Mouse (Mus musculus) erythroblast, adult 5-6 weeks (primary cell): ENCODE measurements around the gene Ccno. TPM values are rescaled to one million over a fixed set of nuclear protein-coding genes. Genes with fewer than 3 reads are reported as not detected.

Experiments used
- ATAC-seq: replicated peaks from 2 replicates; pipeline ENCODE4 v1.8.0; 2016; ENCODE audit warnings: moderate number of reproducible peaks, mild to moderate bottlenecking, moderate TSS enrichment, inconsistent platforms; ENCODE audit not compliant: poor library complexity, low FRiP score, severe bottlenecking
- total RNA-seq, 2 experiments: library from RNA; stranded (forward) in 1 of 2; stranded (reverse) in 1 of 2; fragments of 150-400 nt in 1 of 2; fragments of 200-764, 138-1000 nt in 1 of 2; gene quantifications; 2 replicates each; pipeline versions ENCODE4 v1.2.3 to v1.2.4; 2015 to 2017; ENCODE audit warnings: low replicate concordance in 2 of 2

Ccno gene
- total RNA-seq (2015; ENCODE audit: low replicate concordance), result 5.2 and 10.0 TPM in 2 replicates
- 2.0 TPM in 2 replicates for total RNA-seq (2017; ENCODE audit: low replicate concordance)

DNA sequence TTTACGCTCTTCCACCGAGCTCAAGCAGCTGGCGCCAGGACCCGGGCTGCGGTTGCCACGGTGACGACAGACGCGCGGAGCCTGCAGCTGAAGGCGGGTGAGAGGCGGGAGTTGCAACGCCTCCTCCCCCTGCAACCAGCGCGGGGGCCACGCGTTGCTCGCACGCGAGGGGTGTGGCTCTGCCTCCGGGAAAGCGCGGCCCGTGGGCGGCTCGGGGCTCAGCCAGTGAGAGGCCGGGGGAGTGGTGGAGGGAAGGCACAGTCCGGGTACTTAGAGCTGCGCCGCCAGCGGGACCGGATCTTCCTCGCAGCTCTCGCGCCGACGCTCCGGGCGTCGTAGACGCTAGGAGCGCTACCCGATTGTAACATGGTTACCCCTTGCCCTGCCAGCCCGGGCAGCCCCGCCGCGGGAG is at the start of gene Ccno:
TSS of gene Ccno (plus strand) at position 271 of the 412 bp plus-strand sequence.
- 0 out of 2 replicates have a peak, but pooled peaks have one; percentile 26 for ATAC-seq

GRCm38 (mm10) chr13:112938130-112938529 is 49.5 kb upstream of the Ccno start:
- no peak for ATAC-seq

DNA sequence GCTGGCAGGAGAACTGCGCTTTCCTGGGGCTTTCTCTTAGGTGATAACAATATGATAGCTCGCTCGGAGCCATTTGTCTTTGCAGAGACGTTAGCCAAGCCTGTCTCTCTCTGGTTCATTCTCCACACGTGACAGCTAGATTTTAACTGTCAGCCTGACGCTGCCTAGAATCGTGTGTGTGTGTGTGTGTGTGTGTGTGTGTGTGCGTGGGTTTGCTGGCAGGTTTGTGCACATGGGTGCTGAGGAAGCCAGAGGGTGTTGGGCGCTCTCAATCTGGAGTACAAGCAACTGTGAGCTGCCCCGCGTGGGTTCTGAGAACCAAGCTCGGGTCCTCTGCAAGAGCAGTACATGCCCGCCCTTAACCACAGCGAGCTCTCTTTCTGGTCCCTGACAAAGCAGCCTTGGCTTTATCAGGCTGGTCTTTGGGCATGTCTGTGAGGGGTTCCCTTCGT is 45.7 kb upstream of the Ccno start:
- ATAC-seq, result no peak

DNA sequence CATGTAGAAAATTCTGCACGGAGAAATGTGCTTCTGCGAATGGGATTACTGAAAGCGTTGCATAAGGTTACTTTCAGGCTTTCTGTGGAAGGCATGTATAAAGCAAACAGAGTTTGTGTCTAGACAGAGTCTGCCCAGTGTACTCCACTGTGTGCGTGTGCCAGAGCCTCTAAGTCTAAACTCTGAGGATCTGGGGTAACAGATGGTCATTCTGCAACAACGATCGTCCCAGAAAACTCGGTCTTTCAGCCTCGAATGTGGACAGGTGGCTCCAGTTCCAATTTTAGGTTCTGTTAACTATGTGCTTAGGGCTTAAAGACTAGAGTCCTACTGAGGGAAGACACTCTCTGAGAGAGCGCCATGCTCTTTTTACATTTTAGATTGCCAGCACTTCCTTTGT is 42.3 kb upstream of the Ccno start:
- ATAC-seq, result no peak

DNA sequence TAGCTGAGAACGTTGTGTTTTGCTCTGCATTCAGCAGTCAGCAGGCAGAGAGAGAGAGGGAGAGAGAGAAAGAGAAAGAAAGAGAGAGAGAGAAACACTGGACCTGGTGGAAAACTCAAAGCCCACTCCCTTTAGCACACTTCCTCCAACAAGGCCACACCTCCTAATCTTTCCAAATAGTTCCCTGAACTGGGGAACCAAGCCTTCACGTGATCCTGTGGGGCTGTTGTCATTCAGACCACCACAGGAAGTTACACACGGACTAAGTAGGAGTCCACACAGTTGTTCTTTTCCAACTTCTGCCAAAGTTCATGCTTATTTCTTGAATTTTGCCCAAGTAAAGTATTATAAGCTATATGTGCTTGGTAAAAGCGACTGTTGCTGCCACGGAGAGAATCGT is 41.7 kb upstream of the Ccno start:
- no peak for ATAC-seq

DNA sequence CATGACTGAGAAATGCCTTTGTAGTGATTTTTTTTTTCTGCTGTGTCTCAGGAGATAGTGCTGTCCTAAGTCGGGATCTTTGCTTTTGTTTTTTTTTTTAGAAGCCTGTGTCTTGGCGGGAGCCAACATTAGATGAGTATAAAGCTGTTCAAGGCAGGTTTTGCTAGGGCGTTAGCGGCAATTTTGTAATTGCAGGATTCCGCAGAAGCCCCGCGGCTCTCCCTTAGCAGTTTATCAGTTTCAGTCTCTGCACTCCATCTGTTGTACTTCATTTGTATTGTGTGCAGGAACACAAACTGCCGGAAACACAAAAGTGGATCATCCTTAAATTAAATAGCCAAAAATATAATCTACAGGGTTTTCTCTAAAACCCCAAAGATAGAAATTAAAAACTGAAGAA is 33.5 kb upstream of the Ccno start:
- no peak for ATAC-seq

DNA sequence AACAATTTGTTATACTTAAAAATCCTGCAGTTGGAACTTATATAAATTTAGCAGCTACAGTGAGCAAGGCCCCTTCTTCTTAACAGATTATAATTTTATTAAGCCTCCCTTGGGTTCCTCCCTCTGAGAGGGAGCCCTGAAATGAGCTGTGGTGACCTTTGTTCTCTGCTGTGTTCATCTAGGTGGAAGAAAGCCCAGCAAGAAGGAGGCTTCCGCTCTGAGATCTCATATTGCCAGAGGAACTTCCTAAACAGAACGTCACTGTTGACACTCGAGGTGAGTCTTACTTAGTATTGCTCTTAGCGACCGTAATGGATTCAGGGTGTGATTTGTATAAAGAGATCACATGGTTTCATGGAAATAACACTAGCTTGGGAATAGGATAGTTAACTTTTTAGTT is 24.5 kb upstream of the Ccno start:
- no peak for ATAC-seq

DNA sequence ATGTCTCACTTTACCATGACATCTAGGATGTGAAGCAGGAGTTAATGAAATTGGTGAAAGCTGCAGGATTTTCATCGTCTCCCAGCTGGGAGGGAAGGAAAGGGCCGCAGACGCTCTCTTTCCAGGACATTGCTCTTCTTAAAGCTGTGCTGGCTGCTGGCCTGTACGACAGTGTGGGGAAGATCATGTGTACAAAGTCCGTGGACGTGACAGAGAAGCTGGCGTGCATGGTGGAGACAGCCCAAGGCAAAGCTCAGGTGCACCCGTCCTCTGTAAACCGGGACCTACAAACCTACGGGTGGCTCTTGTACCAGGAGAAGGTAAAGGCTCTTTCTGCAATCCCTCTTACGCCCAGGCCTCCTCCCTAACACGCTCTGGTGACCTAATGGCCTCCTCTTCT is 23.2 kb upstream of the Ccno start:
- ATAC-seq, result no peak

GRCm38 (mm10) chr13:112967267-112967666 is 20.3 kb upstream of the Ccno start:
- ATAC-seq, result no peak

DNA sequence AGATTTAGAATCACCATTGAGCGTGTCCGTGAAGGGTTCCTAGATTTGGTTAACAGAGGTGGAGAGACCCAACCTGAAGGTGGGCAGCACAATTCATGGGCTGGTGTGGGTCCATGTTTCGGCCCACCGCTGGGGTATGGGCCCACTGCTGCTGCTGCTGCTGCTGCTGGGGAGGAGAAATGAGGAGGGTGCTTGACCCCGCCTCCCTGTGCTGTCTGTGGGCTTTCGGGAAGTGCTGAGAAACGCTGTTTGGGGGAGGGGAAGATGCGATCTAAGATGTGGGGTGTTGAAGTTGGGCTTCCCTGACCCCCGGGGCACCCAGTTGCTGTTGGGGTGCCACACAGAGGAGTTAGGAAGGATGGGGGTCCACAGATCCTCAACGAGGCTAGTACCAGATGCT is 10.9 kb upstream of the Ccno start:
- ATAC-seq, result no peak

- ATAC-seq, result no peak
Measured at GRCm38 (mm10) chr13:112985605-112986450, 1.8 kb upstream of the Ccno start.

GRCm38 (mm10) chr13:112986451-112986950 is 1.1 kb upstream of the Ccno start:
- no peak for ATAC-seq

DNA sequence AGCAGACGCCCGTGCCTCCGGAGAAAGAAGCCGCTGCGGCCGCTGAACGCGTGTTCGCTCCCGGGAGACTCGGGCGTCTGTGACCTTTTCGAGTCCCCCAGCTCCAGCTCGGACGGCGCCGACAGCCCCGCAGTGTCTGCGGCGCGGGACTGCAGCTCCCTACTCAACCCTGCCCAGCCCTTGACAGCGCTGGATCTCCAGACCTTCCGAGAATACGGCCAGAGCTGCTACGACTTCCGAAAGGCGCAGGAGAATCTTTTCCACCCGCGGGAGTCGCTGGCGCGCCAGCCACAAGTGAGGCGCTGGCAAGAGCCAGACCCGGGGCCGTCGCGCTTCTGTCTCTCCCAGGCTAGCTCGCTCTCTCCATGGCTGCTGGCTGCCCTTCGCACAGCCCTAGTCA is 389 bp downstream of the Ccno start:
- ATAC-seq, result no peak

- ATAC-seq, result no peak
Measured at GRCm38 (mm10) chr13:112988866-112989265, 1.3 kb downstream of the Ccno start.

DNA sequence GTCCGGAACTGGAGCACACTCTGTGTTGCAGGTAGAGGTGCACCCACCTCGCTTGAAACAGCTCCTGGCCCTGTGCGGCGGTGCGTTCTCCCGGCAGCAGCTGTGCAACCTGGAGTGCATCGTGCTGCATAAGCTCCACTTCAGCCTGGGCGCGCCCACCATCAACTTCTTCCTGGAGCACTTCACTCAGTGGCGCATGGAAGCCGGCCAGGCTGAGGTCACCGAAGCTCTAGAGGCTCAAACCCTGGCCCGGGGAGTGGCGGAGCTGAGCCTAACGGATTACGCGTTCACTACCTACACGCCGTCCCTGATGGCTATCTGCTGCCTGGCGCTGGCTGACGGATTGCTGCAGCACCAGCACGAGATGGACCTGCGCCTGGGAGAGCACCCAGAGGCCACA is 1.9 kb downstream of the Ccno start:
- no peak for ATAC-seq

GRCm38 (mm10) chr13:112990346-112990745 is 2.7 kb downstream of the Ccno start:
- ATAC-seq, result no peak

- ATAC-seq, result no peak
Measured at GRCm38 (mm10) chr13:112993531-112994152, 6.0 kb downstream of the Ccno start, which contains the start of gene Mcidas. Gene Mcidas, plus strand, starts transcription at chr13:112993845.

DNA sequence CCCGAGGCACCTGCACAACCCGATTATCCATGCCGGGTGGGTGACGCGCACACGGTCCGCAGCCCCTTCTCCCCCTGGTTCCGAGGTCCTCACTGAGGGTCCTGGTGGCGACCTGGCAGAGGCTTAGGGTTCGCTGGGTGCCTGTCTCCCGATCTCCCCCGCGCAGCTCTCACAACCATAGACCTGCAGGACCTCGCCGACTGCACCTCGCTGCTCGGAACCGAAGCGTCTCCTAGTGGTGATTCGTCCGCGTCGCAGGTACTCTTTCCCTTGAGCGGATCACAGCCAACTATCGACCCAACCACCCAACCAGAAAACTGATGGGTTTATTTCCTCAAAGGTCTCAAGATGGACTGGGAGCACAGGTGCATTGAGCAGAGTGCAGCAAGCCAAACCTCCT is 6.6 kb downstream of the Ccno start:
- peak; percentile 75 for ATAC-seq

DNA sequence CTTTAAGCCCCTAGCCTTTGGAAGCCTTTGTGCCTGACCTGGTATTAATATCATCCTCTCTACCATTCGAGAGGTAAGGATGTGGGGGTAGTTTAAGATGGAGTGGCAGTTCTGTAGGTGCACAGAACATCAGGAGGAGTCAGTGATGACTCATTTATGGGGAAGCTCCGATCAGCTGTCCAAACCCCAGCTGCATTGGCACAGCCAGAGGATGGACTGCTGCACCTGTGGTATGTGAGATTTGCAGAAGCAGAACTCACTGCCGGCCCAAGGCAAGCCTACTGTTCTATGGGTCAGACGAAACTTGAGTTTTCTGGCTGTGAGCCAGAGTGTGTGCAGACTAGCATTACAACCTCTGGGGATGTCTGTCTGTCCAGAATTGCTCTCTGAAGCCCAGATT is 8.8 kb downstream of the Ccno start:
- no peak for ATAC-seq

- no peak for ATAC-seq
Measured at GRCm38 (mm10) chr13:112997369-112997768, 9.8 kb downstream of the Ccno start.
